Mouse (Mus musculus) forebrain, embryonic 11.5 days (tissue): ENCODE data around the gene Nemp1. TPM values are rescaled to one million over a fixed set of nuclear protein-coding genes. Genes with fewer than 3 reads are reported as not detected.

Experiments
- ATAC-seq: fragments of 200-750 bp; cut with Nextera tagmentation; replicated peaks from 2 replicates; pipeline ENCODE4 v1.8.0; 2017; ENCODE audit warnings: moderate TSS enrichment; ENCODE audit not compliant: low FRiP score
- DNase-seq: peaks from one replicate; pipeline ENCODE4 v3.0.0-alpha.2; 2017; ENCODE audit warnings: low spot score
- H3K27ac ChIP-seq: fragments of 300-500 bp; sonication (generic); 2 replicates; pipeline ENCODE4 v1.5.1; 2014; ENCODE audit warnings: low read depth, low read length
- H3K27me3 ChIP-seq: fragments of 300-500 bp; sonication (generic); 2 replicates; pipeline ENCODE4 v1.6.1; 2014; ENCODE audit warnings: mild to moderate bottlenecking, low read length, mixed read lengths; ENCODE audit not compliant: control insufficient read depth, insufficient read depth
- H3K36me3 ChIP-seq: fragments of 300-500 bp; sonication (generic); 2 replicates; pipeline ENCODE4 v1.6.1; 2014; ENCODE audit warnings: mild to moderate bottlenecking, low read length, moderate library complexity, mixed read lengths; ENCODE audit not compliant: control insufficient read depth, insufficient read depth
- H3K4me1 ChIP-seq: fragments of 300-500 bp; sonication (generic); replicated peaks from 2 replicates; pipeline ENCODE4 v1.6.1; 2014; ENCODE audit warnings: low read length, mixed read lengths; ENCODE audit not compliant: control insufficient read depth, insufficient read depth
- H3K4me2 ChIP-seq: fragments of 300-500 bp; sonication (generic); 2 replicates; pipeline ENCODE4 v1.6.1; 2014; ENCODE audit warnings: low read depth, mild to moderate bottlenecking, low read length, moderate library complexity, mixed read lengths; ENCODE audit not compliant: severe bottlenecking
- H3K4me3 ChIP-seq: fragments of 300-500 bp; sonication (generic); 2 replicates; pipeline ENCODE4 v1.5.1; 2014; ENCODE audit warnings: low read depth, low read length
- H3K9ac ChIP-seq: fragments of 300-500 bp; sonication (generic); 2 replicates; pipeline ENCODE4 v1.6.1; 2014; ENCODE audit warnings: low read length
- H3K9me3 ChIP-seq: fragments of 300-500 bp; sonication (generic); 2 replicates; pipeline ENCODE4 v1.6.1; 2016; ENCODE audit warnings: low read length, mixed read lengths; ENCODE audit not compliant: control insufficient read depth
- WGBS: fragments of 180-500 bp; shearing (Covaris S2); extraction: QIAGEN DNeasy Blood & Tissue Kit; methylation state at CpG from one replicate; pipeline ENCODE4 v1.1.7; 2014; 5-methylcytosine and 5-hydroxymethylcytosine counted together
- polyA plus RNA-seq: library from polyadenylated mRNA; unstranded; fragments of >200 nt; fragmentation: Nextera tagmentation; extraction: Ambion mirVana; gene quantifications from 2 replicates; pipeline ENCODE4 v1.2.1, GENCODE M21; 2014

The Nemp1 gene
- polyA plus RNA-seq, 1 experiment from 2014 or later = 12.0 TPM

- WGBS = 63% methylated on average over 2 of the region's 2 CpGs
- H3K36me3 ChIP-seq = no peaks in the 10 kb centered on the region; the same call in 1 of the 2 replicates
- H3K4me2 ChIP-seq = no peak overlapping the region
- no peaks in the 10 kb centered on the region for H3K27me3 ChIP-seq
- ATAC-seq = no peak
- H3K9ac ChIP-seq = no peak overlapping the region
- no peak overlapping the region for H3K4me3 ChIP-seq
- no peaks in the 10 kb centered on the region for H3K4me1 ChIP-seq
- no peak overlapping the region for H3K27ac ChIP-seq
- DNase-seq = no peak
- no peaks in the 10 kb centered on the region for H3K9me3 ChIP-seq
Observed at GRCm38 (mm10) chr10:127694636-127695035, 27.9 kb downstream of the Nemp1 start.

- H3K4me3 ChIP-seq = no peak overlapping the region
- no peaks in the 10 kb centered on the region; the same call in 1 of the 2 replicates for H3K36me3 ChIP-seq
- no peak for DNase-seq
- H3K27me3 ChIP-seq = no peaks in the 10 kb centered on the region
- H3K9ac ChIP-seq = no peak overlapping the region
- no peak overlapping the region for H3K27ac ChIP-seq
- ATAC-seq = no peak
- H3K4me1 ChIP-seq = no peaks in the 10 kb centered on the region
- 92% methylated on average over 7 of the region's 7 CpGs for WGBS
- no peak overlapping the region for H3K4me2 ChIP-seq
- no peaks in the 10 kb centered on the region for H3K9me3 ChIP-seq
Observed at GRCm38 (mm10) chr10:127695775-127696174, 29.1 kb downstream of the Nemp1 start.

DNA sequence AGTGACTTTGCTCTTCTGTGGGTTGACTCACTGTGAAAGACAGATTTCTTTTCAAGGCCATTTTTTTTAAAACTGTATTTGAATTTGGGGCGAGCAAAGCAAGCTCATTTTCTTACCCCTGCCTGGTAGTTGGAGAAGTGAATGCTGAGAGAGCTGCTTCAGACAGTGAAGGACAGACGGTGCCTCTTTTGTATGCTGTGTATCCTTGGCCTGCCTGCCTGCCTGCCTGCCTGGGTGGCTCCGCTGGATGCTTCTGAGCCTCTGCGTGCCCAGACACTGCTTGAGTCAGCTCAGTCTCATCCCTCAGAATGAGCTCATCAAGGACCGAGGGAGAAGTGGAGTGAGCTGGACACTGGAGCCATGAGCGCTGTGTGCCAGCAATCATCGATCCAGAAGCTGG lies 32.3 kb downstream of the Nemp1 start:
- no peaks in the 10 kb centered on the region for H3K27me3 ChIP-seq
- WGBS = 92% methylated on average over 7 of the region's 7 CpGs
- no peak overlapping the region for H3K27ac ChIP-seq
- no peak overlapping the region for H3K9ac ChIP-seq
- ATAC-seq (no peak), DNase-seq (no peak)
- no peaks in the 10 kb centered on the region for H3K4me1 ChIP-seq
- H3K4me2 ChIP-seq = no peak overlapping the region
- H3K9me3 ChIP-seq = no peaks in the 10 kb centered on the region
- H3K36me3 ChIP-seq = no peaks in the 10 kb centered on the region; the same call in 1 of the 2 replicates
- H3K4me3 ChIP-seq = no peak overlapping the region

DNA sequence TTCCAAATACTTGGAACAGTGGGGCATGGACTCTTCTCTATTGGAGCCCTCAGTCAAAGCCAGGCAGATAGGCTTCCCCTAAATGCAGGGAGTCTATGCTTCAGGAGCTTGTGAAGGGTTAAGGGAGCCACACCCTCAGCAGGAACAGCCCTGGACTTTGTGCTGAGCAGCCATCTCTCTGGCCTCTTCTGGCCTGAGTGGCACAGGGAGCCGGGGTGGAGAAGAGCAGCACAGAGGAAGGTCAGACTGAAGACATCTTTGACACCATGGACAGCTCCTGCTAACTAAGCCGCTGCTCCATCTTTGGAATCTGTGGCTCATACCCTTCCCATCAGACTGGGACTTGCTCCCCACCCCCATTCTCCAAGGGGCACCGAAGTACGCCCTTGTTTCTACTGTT lies 36.6 kb downstream of the Nemp1 start:
- Histone ChIP-seq H3K27me3 (no peaks in the 10 kb centered on the region), H3K4me1 (no peaks in the 10 kb centered on the region), H3K4me3 (no peak overlapping the region), H3K36me3 (no peaks in the 10 kb centered on the region), H3K9me3 (no peaks in the 10 kb centered on the region), H3K4me2 (no peak overlapping the region), H3K9ac (no peak overlapping the region), H3K27ac (no peak overlapping the region)
- DNase-seq = no peak
- WGBS = 44% methylated on average over 4 of the region's 4 CpGs
- ATAC-seq = no peak

DNA sequence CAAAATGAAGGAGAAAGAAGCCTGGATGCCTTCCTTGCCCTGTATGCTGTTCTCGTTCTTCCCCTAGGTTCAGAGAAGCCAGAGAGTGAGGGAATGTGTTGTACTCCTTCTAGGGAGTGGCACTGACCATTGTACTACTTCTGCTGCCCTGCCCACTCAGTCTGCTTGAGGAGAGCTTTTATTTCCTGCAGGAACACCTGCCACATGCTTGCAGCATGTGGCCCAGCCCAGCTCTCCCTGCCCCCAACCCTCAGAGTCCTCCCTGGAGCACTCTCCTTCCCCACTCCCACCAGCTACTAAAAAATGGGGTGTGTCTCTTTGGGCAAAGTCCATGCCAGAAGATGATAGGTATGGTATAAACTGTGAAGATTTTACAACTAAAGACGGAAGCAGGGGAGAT lies 37.6 kb downstream of the Nemp1 start:
- no peaks in the 10 kb centered on the region for H3K9me3 ChIP-seq
- H3K4me1 ChIP-seq = no peaks in the 10 kb centered on the region
- DNase-seq (no peak), ATAC-seq (no peak)
- H3K9ac ChIP-seq = no peak overlapping the region
- no peak overlapping the region for H3K4me3 ChIP-seq
- H3K27ac ChIP-seq = no peak overlapping the region
- WGBS = 77% methylated on average over 2 of the region's 2 CpGs
- no peaks in the 10 kb centered on the region for H3K27me3 ChIP-seq
- no peaks in the 10 kb centered on the region for H3K36me3 ChIP-seq
- H3K4me2 ChIP-seq = no peak overlapping the region

DNA sequence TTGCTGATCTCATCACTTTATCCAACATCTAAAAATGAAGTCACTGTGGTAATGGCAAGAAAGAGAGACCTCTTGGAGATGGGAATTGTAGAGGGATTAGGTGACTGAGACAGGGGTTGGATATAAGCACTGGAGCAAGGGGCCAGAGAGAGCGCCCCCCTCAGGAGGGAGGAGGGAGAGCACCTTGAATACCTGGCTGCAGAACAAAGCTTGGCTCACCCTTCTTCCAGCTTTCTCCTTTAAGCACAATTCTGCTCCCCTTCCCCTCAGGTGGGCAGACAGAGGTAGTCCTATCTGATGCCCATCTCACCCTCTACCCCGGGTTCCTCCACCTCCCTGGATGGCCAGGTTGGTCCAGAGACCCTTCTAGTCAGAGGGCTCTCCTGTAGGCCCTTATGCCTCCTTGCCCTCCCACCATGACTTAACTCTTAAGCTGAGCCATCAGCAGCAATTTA lies 38.1 kb downstream of the Nemp1 start, which contains the start of gene Myo1a:
Gene Myo1a (plus strand): TSS at position 405 of the 455 bp plus-strand sequence.
- ATAC-seq (no peak), DNase-seq (no peak)
- Histone ChIP-seq H3K36me3 (no peaks in the 10 kb centered on the region), H3K4me2 (no peak within 1 kb of the TSS), H3K27me3 (no peaks in the 10 kb centered on the region), H3K4me3 (no peak within 1 kb of the TSS), H3K9ac (no peak within 1 kb of the TSS), H3K27ac (no peak within 1 kb of the TSS; the same call in 1 of the 2 replicates), H3K4me1 (no peaks in the 10 kb centered on the region), H3K9me3 (no peaks in the 10 kb centered on the region)
- WGBS = 64% methylated on average over 2 of the region's 2 CpGs

GRCm38 (mm10) chr10:127705783-127706182 lies 39.1 kb downstream of the Nemp1 start:
- no peak overlapping the region for H3K4me2 ChIP-seq
- H3K4me1 ChIP-seq = no peaks in the 10 kb centered on the region
- no peak overlapping the region for H3K4me3 ChIP-seq
- 91% methylated on average over 4 of the region's 4 CpGs for WGBS
- DNase-seq (no peak), ATAC-seq (no peak)
- H3K9me3 ChIP-seq = no peaks in the 10 kb centered on the region
- no peak overlapping the region for H3K27ac ChIP-seq
- no peaks in the 10 kb centered on the region for H3K36me3 ChIP-seq
- no peaks in the 10 kb centered on the region for H3K27me3 ChIP-seq
- no peak overlapping the region for H3K9ac ChIP-seq

DNA sequence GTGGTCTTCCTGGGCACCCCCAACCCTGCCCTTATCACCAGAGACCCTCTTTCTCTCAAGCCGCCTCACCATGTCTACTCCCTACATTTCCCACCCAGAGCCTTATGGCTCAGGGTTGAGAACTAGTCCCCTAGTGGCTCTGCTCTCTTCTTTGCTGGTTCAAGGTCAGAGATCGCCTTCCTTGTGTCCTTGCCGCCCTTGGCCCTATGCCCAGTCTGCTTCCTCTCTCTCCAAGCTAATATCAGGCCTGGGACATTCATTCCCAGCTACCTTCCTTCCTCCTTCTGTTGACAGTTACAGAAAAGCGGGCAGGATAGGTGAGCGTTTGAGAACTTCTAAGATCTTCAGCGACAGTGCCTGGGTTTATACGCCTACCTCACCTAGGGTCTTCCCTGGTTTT lies 41.0 kb downstream of the Nemp1 start:
- DNase-seq = peak; percentile 40
- no peak overlapping the region for H3K27ac ChIP-seq
- WGBS = 90% methylated on average over 7 of the region's 7 CpGs

DNA sequence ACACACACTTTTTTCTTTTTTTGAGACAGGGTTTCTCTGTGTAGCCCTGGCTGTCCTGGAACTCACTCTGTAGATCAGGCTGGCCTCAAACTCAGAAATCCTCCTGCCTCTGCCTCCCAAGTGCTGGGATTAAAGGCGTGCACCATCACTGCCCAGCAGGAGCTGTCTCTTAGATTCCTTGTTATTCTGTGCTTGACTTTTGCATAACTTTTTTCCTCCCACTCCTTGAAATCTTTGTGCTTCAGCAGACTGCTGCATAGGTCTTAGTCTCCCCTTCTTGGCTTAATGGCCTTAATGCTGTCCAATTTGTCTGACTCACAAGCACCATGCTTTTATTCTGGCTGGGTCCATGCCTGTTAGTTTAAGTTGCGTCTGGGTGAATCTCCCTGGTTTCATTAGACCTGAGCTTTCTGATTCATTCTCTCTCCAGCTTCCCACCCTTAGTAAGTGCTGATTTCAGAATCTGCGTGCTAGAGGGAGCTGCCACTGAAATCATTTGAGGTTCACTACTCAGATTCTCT lies 42.2 kb downstream of the Nemp1 start:
- H3K9me3 ChIP-seq = no peaks in the 10 kb centered on the region
- no peak overlapping the region for H3K9ac ChIP-seq
- 86% methylated on average over 3 of the region's 3 CpGs for whole genome bisulfite sequencing
- no peak overlapping the region for H3K4me3 ChIP-seq
- no peak for DNase-seq
- no peak overlapping the region for H3K4me2 ChIP-seq
- no peak overlapping the region for H3K27ac ChIP-seq
- H3K4me1 ChIP-seq = no peaks in the 10 kb centered on the region
- no peaks in the 10 kb centered on the region for H3K36me3 ChIP-seq
- H3K27me3 ChIP-seq = no peaks in the 10 kb centered on the region
- no peak for ATAC-seq

More for the DNA sequence above, 41.0 kb downstream of the Nemp1 start:
- Histone ChIP-seq H3K4me1 (no peaks in the 10 kb centered on the region), H3K9ac (no peak overlapping the region), H3K27me3 (no peaks in the 10 kb centered on the region), H3K4me3 (no peak overlapping the region), H3K36me3 (no peaks in the 10 kb centered on the region), H3K9me3 (no peaks in the 10 kb centered on the region), H3K4me2 (no peak overlapping the region)
- no peak for ATAC-seq
